Mouse (Mus musculus): ENCODE results near the gene Asic1. TPM values are rescaled to one million over a fixed set of nuclear protein-coding genes. Genes with fewer than 3 reads are reported as not detected.

Asic1 gene
- total RNA-seq, 1 experiment from 2014 or later: not detected

GRCm38 (mm10) chr15:99712666-99713559 lies 42.7 kb downstream of the Asic1 start:
- no peak for ATAC-seq (replicated peaks in 1 of 2; ENCODE audit: insufficient read depth in 1 of 2, low FRiP score in 2 of 2, low TSS enrichment in 1 of 2, low read depth in 1 of 2, poor library complexity in 2 of 2, severe bottlenecking in 2 of 2)

GRCm38 (mm10) chr15:99713569-99713968 lies 43.4 kb downstream of the Asic1 start:
- no peak for ATAC-seq (replicated peaks in 1 of 2; ENCODE audit: insufficient read depth in 1 of 2, low FRiP score in 2 of 2, low TSS enrichment in 1 of 2, low read depth in 1 of 2, poor library complexity in 2 of 2, severe bottlenecking in 2 of 2)

GRCm38 (mm10) chr15:99714206-99714605 lies 44.0 kb downstream of the Asic1 start:
- ATAC-seq (replicated peaks in 1 of 2; ENCODE audit: insufficient read depth in 1 of 2, low FRiP score in 2 of 2, low TSS enrichment in 1 of 2, low read depth in 1 of 2, poor library complexity in 2 of 2, severe bottlenecking in 2 of 2): no peak

GRCm38 (mm10) chr15:99714858-99715257 lies 44.7 kb downstream of the Asic1 start:
- peak; percentile 20 to 65; a peak in 1 of 4 replicates for ATAC-seq (replicated peaks in 1 of 2; ENCODE audit: insufficient read depth in 1 of 2, low FRiP score in 2 of 2, low TSS enrichment in 1 of 2, low read depth in 1 of 2, poor library complexity in 2 of 2, severe bottlenecking in 2 of 2)

- no peak for ATAC-seq (replicated peaks in 1 of 2; ENCODE audit: insufficient read depth in 1 of 2, low FRiP score in 2 of 2, low TSS enrichment in 1 of 2, low read depth in 1 of 2, poor library complexity in 2 of 2, severe bottlenecking in 2 of 2)
Observed at GRCm38 (mm10) chr15:99715361-99715865, 45.2 kb downstream of the Asic1 start.

GRCm38 (mm10) chr15:99715982-99716746 lies 46.0 kb downstream of the Asic1 start:
- ATAC-seq (replicated peaks in 1 of 2; ENCODE audit: insufficient read depth in 1 of 2, low FRiP score in 2 of 2, low TSS enrichment in 1 of 2, low read depth in 1 of 2, poor library complexity in 2 of 2, severe bottlenecking in 2 of 2): no peak

GRCm38 (mm10) chr15:99716814-99717213 lies 46.6 kb downstream of the Asic1 start:
- no peak for ATAC-seq (replicated peaks in 1 of 2; ENCODE audit: insufficient read depth in 1 of 2, low FRiP score in 2 of 2, low TSS enrichment in 1 of 2, low read depth in 1 of 2, poor library complexity in 2 of 2, severe bottlenecking in 2 of 2)

- ATAC-seq (replicated peaks in 1 of 2; ENCODE audit: insufficient read depth in 1 of 2, low FRiP score in 2 of 2, low TSS enrichment in 1 of 2, low read depth in 1 of 2, poor library complexity in 2 of 2, severe bottlenecking in 2 of 2): peak; percentile 44 to 50
Observed at GRCm38 (mm10) chr15:99717386-99718334, 47.5 kb downstream of the Asic1 start, which contains the start of gene Gpd1. Gene Gpd1 (plus strand): TSS chr15:99717515.

GRCm38 (mm10) chr15:99718461-99719021 lies 48.4 kb downstream of the Asic1 start:
- no peak for ATAC-seq (replicated peaks in 1 of 2; ENCODE audit: insufficient read depth in 1 of 2, low FRiP score in 2 of 2, low TSS enrichment in 1 of 2, low read depth in 1 of 2, poor library complexity in 2 of 2, severe bottlenecking in 2 of 2)

GRCm38 (mm10) chr15:99719865-99720264 lies 49.7 kb downstream of the Asic1 start:
- no peak for ATAC-seq (replicated peaks in 1 of 2; ENCODE audit: insufficient read depth in 1 of 2, low FRiP score in 2 of 2, low TSS enrichment in 1 of 2, low read depth in 1 of 2, poor library complexity in 2 of 2, severe bottlenecking in 2 of 2)

- no peak for ATAC-seq (replicated peaks in 1 of 2; ENCODE audit: insufficient read depth in 1 of 2, low FRiP score in 2 of 2, low TSS enrichment in 1 of 2, low read depth in 1 of 2, poor library complexity in 2 of 2, severe bottlenecking in 2 of 2)
Observed at GRCm38 (mm10) chr15:99721921-99722743, 52.0 kb downstream of the Asic1 start.

- no peak for ATAC-seq (replicated peaks in 1 of 2; ENCODE audit: insufficient read depth in 1 of 2, low FRiP score in 2 of 2, low TSS enrichment in 1 of 2, low read depth in 1 of 2, poor library complexity in 2 of 2, severe bottlenecking in 2 of 2)
Observed at GRCm38 (mm10) chr15:99723120-99723514, 52.9 kb downstream of the Asic1 start.

- ATAC-seq (replicated peaks in 1 of 2; ENCODE audit: insufficient read depth in 1 of 2, low FRiP score in 2 of 2, low TSS enrichment in 1 of 2, low read depth in 1 of 2, poor library complexity in 2 of 2, severe bottlenecking in 2 of 2): no peak
Observed at GRCm38 (mm10) chr15:99723515-99724291, 53.5 kb downstream of the Asic1 start.

GRCm38 (mm10) chr15:99724292-99725021 lies 54.3 kb downstream of the Asic1 start:
- ATAC-seq (replicated peaks in 1 of 2; ENCODE audit: insufficient read depth in 1 of 2, low FRiP score in 2 of 2, low TSS enrichment in 1 of 2, low read depth in 1 of 2, poor library complexity in 2 of 2, severe bottlenecking in 2 of 2): no peak

Measured in hematopoietic stem cell, adult 5-6 weeks (primary cell).